Mouse (Mus musculus) megakaryocyte-erythroid progenitor cell, adult 5-6 weeks (primary cell): ENCODE data around the gene Nid1. TPM values are rescaled to one million over a fixed set of nuclear protein-coding genes. Genes with fewer than 3 reads are reported as not detected.

ENCODE experiments used
- ATAC-seq: replicated peaks from 2 replicates; pipeline ENCODE4 v1.8.0; 2016; ENCODE audit warnings: mild to moderate bottlenecking, inconsistent platforms; ENCODE audit not compliant: severe bottlenecking, poor library complexity, low FRiP score, low TSS enrichment
- total RNA-seq, 2 experiments: library from RNA; stranded (forward) in 1 of 2; stranded (reverse) in 1 of 2; fragments of 200-1000, 215-1000 nt in 1 of 2; fragments of >200 nt in 1 of 2; fragmentation: Nextera tagmentation in 1 of 2; gene quantifications; 2 replicates each; pipeline ENCODE4 v1.2.3; 2014 to 2017

Nid1 gene
- total RNA-seq, 2 experiments from 2014 or later = not detected

DNA sequence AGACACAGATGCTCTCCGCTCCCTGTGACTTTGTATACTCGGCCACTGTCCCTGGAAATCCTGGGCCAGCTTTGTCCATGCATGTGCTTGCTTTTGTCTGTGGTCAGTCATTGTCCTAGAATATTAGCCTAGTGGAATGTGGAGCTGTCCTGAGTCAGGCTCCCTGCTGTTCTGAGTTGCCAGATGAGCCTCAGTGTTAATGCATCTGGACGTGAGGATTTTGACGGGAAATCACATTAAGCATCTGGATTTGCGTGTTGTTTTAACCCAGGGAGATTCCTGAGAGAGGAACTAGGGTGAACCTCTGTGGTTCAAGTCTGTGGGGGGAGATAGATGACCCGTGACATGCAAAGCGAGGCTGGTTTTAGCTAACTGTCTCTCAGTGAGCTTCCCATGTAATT is 47.0 kb downstream of the Nid1 start:
- ATAC-seq = no peak

- ATAC-seq = no peak
These were observed 47.5 kb downstream of the Nid1 start for GRCm38 (mm10) chr13:13484883-13485282.

GRCm38 (mm10) chr13:13485682-13486081 is 48.3 kb downstream of the Nid1 start:
- ATAC-seq = no peak

- ATAC-seq = no peak
These were observed 50.5 kb downstream of the Nid1 start for GRCm38 (mm10) chr13:13487851-13488250.

GRCm38 (mm10) chr13:13489861-13490260 is 52.5 kb downstream of the Nid1 start:
- no peak for ATAC-seq

- ATAC-seq = no peak
These were observed 54.8 kb downstream of the Nid1 start for GRCm38 (mm10) chr13:13492151-13492550.

- ATAC-seq = no peak
These were observed 56.2 kb downstream of the Nid1 start for GRCm38 (mm10) chr13:13493517-13493916.

- no peak for ATAC-seq
These were observed 60.7 kb downstream of the Nid1 start for GRCm38 (mm10) chr13:13498022-13498421.

DNA sequence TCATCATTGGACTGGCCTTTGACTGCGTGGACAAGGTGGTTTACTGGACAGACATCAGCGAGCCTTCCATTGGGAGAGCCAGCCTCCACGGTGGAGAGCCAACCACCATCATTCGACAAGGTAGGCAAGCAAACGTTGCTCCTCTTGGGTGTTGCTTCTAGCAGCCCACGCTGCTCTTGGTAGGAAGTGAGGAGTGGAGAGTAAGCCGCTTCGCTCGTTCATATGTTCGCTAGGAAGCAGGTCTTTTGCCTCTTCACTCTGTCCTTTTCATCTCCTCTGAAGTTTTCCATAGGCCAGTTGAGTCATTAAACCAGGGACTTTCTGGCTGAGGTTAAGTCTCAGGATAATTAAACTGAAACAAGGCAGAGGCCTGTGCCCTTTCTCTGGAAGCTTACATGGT is 65.1 kb downstream of the Nid1 start:
- ATAC-seq = no peak

DNA sequence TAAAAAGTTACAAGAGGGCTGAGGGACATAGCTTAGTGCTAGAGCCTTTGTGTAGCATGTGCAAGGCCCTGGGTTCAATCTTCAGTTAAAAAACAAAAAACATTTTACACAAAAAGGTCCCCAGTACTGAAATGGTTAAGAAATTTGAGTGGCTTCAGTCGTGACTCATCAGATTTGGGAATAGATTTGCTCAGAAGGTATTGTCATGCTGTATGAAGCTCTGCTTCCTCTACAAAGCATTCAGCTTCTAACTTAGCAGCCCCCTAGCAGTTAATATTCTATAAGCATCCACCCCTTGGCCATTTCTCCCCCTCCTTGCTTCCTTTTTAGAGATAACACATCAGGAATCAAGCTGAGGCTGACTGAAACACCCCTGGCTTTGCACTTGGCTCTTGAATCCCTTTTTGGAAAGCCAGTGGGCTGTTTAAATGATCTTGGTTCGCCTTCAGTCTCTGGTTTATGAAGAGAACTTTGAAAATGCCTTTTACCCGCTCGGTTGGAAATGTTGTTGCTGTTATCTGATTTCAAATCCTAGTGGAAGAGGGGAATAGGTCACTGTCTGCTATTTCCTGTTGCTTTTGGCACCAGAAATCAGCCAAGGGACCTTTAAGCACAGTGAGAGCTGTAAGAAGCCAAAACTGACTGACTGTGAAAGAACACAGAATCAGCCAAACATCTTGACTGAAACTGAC is 66.5 kb downstream of the Nid1 start:
- ATAC-seq = no peak

DNA sequence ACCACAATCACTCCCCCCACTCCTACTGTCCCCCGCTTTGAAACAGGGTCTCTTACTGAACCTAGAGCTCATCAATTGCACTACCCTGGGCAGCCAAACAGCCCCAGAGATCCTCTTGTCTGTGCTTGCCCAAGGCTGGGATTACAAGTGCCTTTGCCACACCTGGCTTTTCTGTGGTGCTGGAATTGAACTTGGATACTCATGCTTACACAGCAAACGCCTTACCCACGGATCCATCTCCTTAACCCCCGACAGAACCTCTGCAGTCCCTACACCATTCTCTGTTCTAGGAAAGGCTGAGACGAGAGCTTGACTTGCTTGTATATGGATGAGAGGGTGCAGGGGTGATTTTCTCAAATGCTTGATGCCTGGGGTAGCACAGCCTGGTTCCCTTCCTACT is 67.7 kb downstream of the Nid1 start:
- no peak for ATAC-seq

DNA sequence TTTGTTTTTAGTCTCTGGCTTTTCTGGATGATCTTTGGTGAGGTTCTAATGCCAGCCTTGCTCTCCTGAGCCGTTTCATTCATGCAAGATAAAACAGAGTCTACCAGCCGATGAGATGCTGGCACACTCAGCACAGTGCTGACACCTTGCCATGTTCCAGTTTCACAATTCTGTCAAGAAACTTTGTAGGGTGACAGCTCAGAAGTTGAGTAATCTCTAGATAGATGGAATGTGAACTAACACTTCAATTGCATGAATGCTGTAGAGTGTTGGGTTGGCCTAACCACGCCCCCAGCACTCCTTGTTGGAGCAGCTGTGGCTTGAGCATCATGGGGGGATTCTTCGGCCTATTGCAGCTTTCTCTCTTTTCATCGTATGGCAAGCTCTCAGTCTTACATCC is 69.2 kb downstream of the Nid1 start:
- no peak for ATAC-seq

GRCm38 (mm10) chr13:13514861-13515260 is 77.5 kb downstream of the Nid1 start:
- ATAC-seq = no peak

DNA sequence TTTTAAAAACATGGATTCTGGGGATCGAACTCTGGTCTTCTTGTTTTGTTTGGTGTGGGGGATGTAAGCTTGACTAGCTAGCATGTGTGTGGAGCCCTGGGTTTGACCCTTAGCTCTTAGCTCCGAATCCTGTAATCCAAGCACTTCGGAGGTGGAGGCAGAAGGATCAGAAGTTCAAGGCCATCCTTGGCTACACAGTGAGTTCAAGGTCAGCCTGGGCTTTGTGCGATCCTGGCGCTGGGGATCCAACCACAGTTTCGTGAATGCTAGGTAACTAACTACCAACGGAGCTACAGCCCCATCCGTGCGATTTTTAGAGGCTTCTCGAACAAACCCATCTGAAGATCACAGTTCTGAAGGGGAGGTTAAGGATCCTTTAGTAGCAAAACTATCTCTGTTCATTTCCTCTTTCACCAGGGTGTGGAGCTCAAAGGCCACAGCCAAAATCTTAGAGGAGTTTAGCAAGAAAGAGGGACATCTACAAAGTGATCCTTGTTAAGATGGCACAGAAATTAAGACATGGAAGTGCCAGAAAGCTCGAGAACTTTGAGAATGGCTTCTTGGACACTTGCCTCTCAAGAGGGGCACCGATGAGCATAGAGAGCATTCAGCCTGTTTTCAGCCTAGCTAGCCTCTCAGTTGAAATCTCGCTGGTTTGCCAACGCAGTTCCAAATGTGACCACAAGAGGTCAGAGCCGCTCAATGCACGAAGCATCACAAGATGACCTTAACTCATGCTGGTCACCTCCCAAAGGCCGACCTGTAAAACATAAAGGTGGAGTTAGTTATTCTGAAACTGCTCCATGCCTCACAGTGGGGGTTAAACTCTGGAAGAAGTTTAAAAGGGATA is 79.2 kb downstream of the Nid1 start:
- ATAC-seq = peak; percentile 92

GRCm38 (mm10) chr13:13518114-13518513 is 80.8 kb downstream of the Nid1 start:
- no peak for ATAC-seq

DNA sequence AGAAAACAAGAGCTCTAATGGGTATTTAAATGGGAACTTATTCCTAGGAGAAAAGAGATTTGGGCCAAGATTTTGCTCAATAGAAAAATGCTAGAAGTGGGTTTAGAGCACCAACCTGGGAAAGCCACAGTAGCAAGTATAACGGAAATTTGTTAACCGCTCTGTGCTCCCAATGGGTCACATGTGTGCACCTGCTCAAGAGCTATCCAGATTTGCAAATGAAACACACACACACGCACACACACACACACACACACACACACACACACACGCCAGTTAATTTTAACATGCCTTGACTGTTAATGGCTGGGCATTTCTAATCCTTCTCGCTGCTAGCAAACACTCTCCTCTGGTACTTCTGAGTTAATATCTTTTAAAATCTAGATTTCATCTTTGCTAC is 83.1 kb downstream of the Nid1 start:
- ATAC-seq = no peak

DNA sequence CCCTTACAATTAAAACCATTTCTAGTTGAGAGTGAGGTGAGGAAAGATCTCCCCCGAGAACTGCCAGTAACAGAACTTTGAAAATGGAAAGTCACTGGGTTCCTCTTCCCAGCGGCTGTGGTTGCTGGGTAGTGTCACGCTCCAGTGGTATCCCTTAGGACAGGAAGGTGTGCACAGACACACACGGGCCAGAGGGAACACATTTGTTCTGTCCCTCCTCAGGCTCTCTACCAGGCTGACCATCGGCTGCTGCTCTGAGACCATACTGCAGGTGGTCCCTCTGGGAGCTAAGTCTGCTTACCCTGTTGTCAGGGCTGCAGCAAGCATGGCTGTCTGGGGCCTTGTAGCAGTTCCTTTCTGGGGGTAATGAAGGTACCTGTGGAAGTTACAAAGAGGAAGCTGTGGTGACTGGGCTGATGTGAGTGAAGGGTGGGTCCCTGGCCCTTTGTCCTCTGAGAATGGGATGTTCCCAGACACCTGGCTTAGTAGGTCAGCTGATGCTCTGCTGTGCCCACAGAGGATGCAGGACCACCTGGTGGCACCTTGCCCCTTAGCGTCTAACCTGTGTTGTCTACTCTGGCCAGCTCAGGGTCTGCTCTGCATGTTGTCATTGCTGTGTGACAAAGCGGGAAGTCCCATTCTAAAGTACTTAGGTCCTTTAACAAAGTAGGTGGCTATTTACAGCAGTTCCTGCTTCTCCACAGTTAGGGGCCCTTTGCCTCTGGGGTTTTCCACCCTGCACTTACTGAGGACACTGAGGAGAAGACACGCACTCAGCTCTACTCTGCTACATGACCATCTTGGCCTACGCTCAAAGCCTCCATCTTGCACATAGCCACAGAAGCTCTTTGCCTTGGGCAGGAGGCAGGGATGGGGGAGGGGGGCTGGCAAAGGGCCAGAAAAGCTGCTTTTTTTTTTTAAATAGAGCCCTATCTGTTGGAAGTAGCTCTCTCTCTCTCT is 86.6 kb downstream of the Nid1 start:
- ATAC-seq = no peak; the same call in 1 of the 2 replicates

- ATAC-seq = no peak
These were observed 87.9 kb downstream of the Nid1 start for GRCm38 (mm10) chr13:13525205-13525604.

DNA sequence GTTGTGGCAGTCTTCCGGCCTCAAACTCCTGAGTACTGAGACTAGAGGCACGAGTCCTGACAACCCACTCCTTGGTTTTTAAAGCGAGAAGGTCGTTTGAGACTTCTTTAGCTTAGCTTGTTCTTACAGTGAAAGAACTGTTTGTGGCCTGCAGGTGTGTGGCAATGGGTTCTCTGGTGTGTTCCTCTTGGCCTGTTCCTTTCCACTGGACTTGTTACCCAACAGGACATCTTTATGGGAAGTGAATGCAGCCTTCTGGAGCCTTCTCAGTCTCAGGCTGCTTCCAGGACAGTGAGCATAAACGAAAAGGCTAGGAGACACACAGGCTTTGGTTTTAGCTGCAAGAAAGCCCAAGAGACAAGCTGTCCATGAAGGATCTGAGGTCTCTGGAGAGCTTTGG is 88.5 kb downstream of the Nid1 start:
- ATAC-seq = no peak

- peak; percentile 44; the same call in 1 of the 2 replicates for ATAC-seq
These were observed 91.8 kb downstream of the Nid1 start for GRCm38 (mm10) chr13:13529115-13529542.
